Mouse (Mus musculus) ES-Bruce4 (cell line): Measurements from ENCODE around the gene Sun2. TPM values are rescaled to one million over a fixed set of nuclear protein-coding genes. Genes with fewer than 3 reads are reported as not detected.

Source experiments
- H3K27ac ChIP-seq: 2 replicates; pipeline ENCODE4 v1.5.1; 2012; ENCODE audit warnings: low read length, inconsistent platforms; ENCODE audit not compliant: insufficient read depth
- H3K27me3 ChIP-seq: 2 replicates; pipeline ENCODE4 v1.6.1; 2012; ENCODE audit warnings: mild to moderate bottlenecking, low read length, inconsistent platforms; ENCODE audit not compliant: control insufficient read depth, poor library complexity, insufficient read depth, severe bottlenecking
- H3K36me3 ChIP-seq: 2 replicates; pipeline ENCODE4 v1.6.1; 2012; ENCODE audit warnings: inconsistent platforms, mild to moderate bottlenecking, low read length, moderate library complexity; ENCODE audit not compliant: control insufficient read depth, poor library complexity, insufficient read depth, severe bottlenecking
- H3K4me1 ChIP-seq: one replicate; pipeline ENCODE4 v1.8.1; 2011; ENCODE audit warnings: low read length; ENCODE audit not compliant: control insufficient read depth, insufficient read depth
- H3K4me3 ChIP-seq: 2 replicates; pipeline ENCODE4 v1.5.1; 2011; ENCODE audit warnings: low read depth, mild to moderate bottlenecking, low read length
- H3K9ac ChIP-seq: 2 replicates; pipeline ENCODE4 v1.6.1; 2012; ENCODE audit warnings: low read depth, mild to moderate bottlenecking, inconsistent platforms; ENCODE audit not compliant: poor library complexity, severe bottlenecking
- H3K9me3 ChIP-seq: replicated peaks from 2 replicates; pipeline ENCODE4 v1.6.1; 2012; ENCODE audit warnings: mild to moderate bottlenecking, low read length, inconsistent platforms; ENCODE audit not compliant: control insufficient read depth, poor library complexity, insufficient read depth, severe bottlenecking
- CTCF ChIP-seq: IDR thresholded peaks from one replicate; pipeline ENCODE4 v1.8.1; 2011; ENCODE audit warnings: low read depth, low read length
- EP300 ChIP-seq: IDR thresholded peaks from 2 replicates; pipeline ENCODE4 v1.6.1; 2011; ENCODE audit warnings: low read depth, low read length; ENCODE audit not compliant: insufficient read depth
- POLR2A ChIP-seq: IDR thresholded peaks from one replicate; pipeline ENCODE4 v1.8.1; 2011; ENCODE audit warnings: low read length; ENCODE audit not compliant: insufficient read depth
- polyA plus RNA-seq: library from polyadenylated mRNA; stranded (reverse); fragments of >200 nt; gene quantifications from 2 replicates; pipeline ENCODE4 v1.2.4, GENCODE M21; 2011; ENCODE audit warnings: low read depth; ENCODE audit not compliant: missing spikeins, insufficient read depth, insufficient read length

Sun2 gene
- polyA plus RNA-seq, 1 experiment = 7.8 TPM

DNA sequence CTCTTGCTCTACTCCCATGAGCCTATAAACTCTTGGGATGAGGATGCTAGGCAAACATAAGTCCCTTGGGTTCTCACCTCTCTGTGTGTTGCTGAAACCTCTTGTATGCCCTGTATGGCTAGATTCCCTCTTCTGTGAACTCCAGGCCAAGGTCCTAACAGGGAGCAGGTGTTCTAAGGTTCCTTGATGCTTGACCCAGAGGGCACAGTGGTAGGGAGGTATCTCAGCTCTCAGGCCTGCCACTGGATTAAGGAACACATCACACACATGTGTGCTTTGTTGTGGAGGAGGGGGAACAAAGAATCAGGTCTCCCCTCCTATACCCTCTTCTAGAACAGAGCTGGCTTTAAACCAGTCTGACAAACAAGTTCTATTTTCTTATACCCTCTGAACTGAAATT is 35.4 kb upstream of the Sun2 start, which contains the start of gene Dnal4:
Gene Dnal4, minus strand, starts transcription at position 101 of the 400 bp plus-strand sequence.
- no peak for TF ChIP-seq POLR2A
- no peak for TF ChIP-seq CTCF
- TF ChIP-seq EP300 = no peak
- H3K27ac ChIP-seq = no peak within 1 kb of the TSS
- no peak within 1 kb of the TSS for H3K9ac ChIP-seq
- H3K4me3 ChIP-seq = no peak within 1 kb of the TSS
- no peaks in the 10 kb centered on the region for H3K36me3 ChIP-seq
- no peaks in the 10 kb centered on the region for H3K4me1 ChIP-seq
- H3K9me3 ChIP-seq = no peaks in the 10 kb centered on the region
- no peaks in the 10 kb centered on the region for H3K27me3 ChIP-seq

DNA sequence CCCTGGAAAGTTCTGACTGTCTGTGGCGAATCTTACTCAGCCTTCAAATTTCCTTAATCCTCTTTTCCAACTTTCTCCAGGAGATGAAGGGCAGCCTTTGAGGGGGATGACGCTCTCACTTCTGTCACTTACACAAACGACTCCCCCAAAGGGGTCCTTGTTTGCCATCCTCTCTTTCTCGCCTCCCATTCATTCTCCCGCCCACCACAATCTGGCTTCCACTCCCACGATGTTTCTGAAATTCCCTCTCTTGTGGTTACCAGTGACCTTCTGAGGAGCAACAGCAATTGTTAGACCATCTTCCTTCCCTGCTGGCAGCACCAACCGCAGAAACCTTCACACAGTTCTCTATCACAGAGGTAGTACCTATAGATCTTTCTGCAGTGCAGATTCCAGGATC is 33.3 kb upstream of the Sun2 start:
- Histone ChIP-seq H3K27me3 (no peaks in the 10 kb centered on the region), H3K9me3 (no peaks in the 10 kb centered on the region), H3K4me1 (no peaks in the 10 kb centered on the region), H3K4me3 (no peak overlapping the region), H3K9ac (no peak overlapping the region), H3K36me3 (no peaks in the 10 kb centered on the region), H3K27ac (no peak overlapping the region)
- no peak for TF ChIP-seq POLR2A
- no peak for TF ChIP-seq CTCF
- TF ChIP-seq EP300 = no peak

DNA sequence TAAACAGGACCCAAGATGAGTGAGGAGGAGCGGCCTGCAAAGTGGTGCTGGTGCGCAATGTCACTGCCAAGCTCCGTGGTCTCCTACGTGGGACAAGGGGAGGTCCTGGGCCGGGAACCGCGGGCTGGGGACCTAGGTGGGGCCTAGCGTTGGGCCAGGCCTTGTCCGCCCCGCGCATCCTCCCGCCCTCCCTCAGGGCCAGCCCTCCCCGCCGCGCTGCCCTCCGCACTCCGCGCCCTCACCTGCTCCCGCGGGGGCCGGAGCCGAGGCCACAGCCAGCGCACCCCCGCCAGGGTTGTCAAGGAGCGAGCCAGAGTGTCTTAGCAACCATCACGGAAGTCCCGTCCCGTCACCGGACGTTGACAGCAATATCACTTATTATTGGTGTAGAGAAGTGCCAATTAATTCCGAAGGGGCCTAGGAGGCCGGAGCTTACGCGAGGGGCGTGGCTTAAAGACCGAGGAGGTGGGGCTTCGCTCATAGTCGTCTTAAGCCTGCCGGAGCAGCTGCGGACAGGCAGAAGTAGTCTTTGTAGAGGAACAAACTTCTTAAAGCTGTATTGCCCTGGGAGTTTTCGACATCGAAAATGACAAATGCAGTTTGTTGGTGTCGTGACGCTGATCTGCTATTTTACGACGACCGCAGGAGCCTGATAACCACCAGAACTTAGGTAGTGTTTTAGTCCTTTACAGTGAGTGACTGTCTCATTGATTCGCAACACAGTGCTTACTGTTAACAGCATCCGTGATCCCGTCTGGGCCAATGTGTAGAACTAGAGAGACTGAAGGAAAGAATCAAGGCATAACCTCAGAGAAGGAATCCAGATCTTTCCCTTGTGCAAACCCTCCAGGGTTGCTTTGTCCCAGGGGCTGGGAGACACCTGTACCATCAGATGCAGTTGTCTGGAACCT is 32.0 kb upstream of the Sun2 start:
- no peaks in the 10 kb centered on the region for H3K27me3 ChIP-seq
- no peaks in the 10 kb centered on the region for H3K36me3 ChIP-seq
- peak overlapping the region; percentile 34 for H3K9ac ChIP-seq
- no peak overlapping the region for H3K27ac ChIP-seq
- H3K4me3 ChIP-seq = peak overlapping the region; percentile 87
- H3K4me1 ChIP-seq = no peaks in the 10 kb centered on the region
- no peaks in the 10 kb centered on the region for H3K9me3 ChIP-seq
- TF ChIP-seq EP300 (no peak), CTCF (no peak), POLR2A (peak; percentile 47)

DNA sequence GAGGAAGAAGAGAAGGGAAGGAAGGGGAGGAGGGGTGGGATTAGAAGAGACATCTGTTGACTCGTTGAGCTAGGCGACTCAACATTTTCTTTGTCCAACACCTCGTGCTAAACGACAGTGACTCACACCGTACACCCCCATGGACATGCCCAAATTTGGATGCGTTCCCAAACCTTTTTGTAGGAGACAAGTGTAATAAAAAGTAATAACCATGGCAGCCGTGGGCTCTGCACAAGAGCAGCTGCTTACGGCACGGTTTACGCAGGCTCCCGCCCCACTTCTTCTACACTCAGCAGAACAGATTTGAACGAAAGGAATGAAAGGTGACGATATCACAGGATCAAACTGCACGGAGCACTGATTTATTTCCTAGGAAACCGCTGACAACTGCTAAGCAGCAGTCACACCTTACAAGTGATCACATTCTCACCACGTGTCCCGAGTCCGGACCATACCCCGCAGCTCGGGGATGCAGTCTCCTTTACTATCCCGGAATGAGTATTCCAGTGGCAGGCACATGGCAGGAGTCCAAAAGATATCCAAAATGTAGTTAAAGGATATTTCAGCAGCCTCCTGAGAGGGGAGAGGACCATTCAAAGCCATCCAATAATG is 28.4 kb upstream of the Sun2 start:
- Histone ChIP-seq H3K27me3 (no peaks in the 10 kb centered on the region), H3K9ac (no peak overlapping the region), H3K36me3 (no peaks in the 10 kb centered on the region), H3K4me1 (no peaks in the 10 kb centered on the region), H3K9me3 (no peaks in the 10 kb centered on the region), H3K27ac (no peak overlapping the region), H3K4me3 (no peak overlapping the region)
- TF ChIP-seq EP300 (no peak), CTCF (no peak), POLR2A (no peak)

DNA sequence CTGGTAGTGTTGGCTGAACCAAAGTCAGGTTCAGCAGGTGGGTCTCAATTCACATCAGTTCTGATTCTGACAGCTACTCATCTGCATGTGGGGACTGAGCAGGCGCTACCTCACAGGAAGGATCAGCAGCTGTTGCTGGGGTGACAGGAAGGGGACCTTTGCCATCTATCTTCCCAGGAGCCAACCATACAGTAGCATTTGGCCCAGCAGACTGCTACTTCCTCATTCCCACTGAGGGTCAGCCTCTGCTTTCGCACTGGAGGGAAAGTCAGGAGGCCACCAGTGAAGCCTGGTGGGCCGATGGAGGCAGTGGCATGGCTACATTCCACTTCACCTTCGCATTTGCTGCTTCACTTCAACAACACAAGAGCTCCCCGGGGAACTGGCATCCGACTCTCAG is 26.0 kb upstream of the Sun2 start:
- H3K27ac ChIP-seq = no peak overlapping the region
- H3K36me3 ChIP-seq = no peaks in the 10 kb centered on the region
- no peak overlapping the region for H3K4me3 ChIP-seq
- no peaks in the 10 kb centered on the region for H3K4me1 ChIP-seq
- TF ChIP-seq POLR2A (no peak), EP300 (no peak), CTCF (no peak)
- no peak overlapping the region for H3K9ac ChIP-seq
- H3K9me3 ChIP-seq = no peaks in the 10 kb centered on the region
- no peaks in the 10 kb centered on the region for H3K27me3 ChIP-seq

DNA sequence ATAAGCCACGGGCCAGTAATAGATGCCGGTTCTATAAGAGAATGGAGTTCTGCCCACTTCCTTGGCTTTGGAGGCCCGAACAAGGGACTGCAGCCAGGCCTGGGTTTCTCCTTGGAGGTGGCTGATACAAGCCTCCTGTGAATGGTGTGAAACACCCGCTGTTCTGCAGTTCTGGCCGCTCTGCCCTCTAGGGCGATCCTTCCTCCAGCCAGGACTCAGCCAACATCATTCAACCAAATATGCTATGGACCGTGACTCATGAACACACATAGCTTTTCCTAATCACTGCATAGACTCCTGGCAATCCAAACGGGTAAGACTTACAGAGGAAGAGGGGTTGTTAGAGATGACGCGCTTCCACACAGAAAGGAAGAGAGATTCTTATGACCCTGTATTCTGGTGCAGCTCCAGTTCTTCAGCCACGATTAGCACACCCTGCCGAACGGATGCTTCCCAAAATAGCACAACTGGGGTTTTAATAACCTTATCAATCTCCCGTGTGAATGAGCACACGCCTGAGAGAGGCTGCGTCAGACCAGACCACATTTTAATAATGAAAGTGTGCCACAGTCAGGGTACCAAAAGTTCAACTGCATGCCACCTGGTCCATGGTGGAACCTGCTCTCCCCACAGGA is 25.1 kb upstream of the Sun2 start:
- H3K4me3 ChIP-seq = no peak overlapping the region
- no peaks in the 10 kb centered on the region for H3K9me3 ChIP-seq
- H3K9ac ChIP-seq = no peak overlapping the region
- H3K4me1 ChIP-seq = no peaks in the 10 kb centered on the region
- H3K36me3 ChIP-seq = no peaks in the 10 kb centered on the region
- no peaks in the 10 kb centered on the region for H3K27me3 ChIP-seq
- no peak for TF ChIP-seq CTCF
- no peak for TF ChIP-seq EP300
- no peak overlapping the region for H3K27ac ChIP-seq
